Mouse (Mus musculus) cerebellum, adult (tissue): ENCODE results near the gene Cnnm1.

ENCODE experiments used
- ATAC-seq: cut with Nextera tagmentation; 2 replicates; pipeline ENCODE4 v1.9.2; 2017; ENCODE audit warnings: mild to moderate bottlenecking, moderate library complexity, mixed read lengths; ENCODE audit not compliant: insufficient number of reproducible peaks, low FRiP score, low TSS enrichment

Cnnm1 gene

DNA sequence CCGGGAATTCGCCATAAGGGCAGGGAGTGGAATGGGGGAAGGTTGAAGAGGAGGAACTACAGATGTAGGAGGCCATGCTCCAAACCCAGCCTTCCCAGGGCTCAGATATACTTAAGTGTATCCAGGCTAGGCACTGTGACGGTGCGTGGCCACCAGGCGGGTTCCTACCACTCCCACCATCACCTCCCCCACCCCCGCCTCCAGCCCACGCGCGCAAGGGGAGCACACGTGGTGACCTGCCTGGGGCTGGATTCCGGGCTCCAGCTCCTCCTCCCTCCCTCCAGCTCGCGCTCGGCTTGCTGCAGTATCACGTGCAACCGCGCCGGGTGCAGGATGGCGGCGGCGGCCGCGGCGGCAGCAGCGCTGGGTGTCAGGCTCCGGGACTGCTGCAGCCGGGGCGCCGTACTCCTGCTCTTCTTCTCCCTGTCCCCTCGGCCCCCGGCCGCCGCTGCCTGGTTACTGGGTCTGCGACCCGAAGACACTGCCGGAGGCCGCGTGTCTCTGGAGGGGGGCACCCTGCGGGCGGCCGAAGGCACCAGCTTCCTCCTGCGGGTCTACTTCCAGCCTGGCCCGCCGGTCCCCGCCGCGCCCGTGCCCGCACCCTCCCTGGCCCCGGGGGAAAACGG, at the start of gene Cnnm1:
Cnnm1 (plus strand) TSS at position 325 of the 626 bp plus-strand sequence.
- ATAC-seq, result peak; percentile 80

DNA sequence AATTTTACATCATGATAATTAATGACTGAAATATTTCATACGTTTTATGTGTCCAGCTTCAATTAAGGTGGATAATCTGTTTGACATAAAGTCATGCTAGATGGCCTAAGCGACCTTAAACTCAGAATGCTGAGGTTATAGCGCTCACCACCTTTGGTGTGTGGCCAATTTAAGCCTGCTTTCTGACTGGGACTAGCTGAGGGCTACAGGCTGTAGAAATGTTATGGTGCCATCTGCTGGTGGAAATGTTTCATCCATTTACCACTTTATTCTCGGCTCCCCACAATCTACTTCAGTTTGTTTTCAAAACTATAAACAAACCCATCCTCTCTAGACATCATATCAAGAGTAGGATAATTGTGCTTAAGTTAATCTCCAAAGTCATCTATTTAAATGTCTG, 43.9 kb upstream of the Cnnm1 start:
- no peak for ATAC-seq

DNA sequence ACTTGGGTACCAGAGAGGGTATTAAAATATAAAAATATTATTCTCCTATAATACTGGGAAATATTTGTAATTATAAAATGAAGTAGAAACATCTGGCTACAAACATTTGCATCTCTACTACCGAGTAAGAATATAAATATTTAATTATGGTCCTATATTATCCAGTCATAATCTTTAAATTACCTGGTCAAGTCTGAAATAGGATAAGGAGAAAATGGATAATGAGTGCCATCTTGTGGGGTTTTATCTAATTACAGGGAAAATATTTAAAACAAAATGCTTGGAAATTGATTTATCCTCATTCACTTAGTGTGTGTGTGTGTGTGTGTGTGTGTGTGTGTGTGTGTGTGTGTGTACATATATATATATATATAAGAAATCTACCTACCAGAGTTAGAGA, 33.1 kb upstream of the Cnnm1 start:
- no peak for ATAC-seq

DNA sequence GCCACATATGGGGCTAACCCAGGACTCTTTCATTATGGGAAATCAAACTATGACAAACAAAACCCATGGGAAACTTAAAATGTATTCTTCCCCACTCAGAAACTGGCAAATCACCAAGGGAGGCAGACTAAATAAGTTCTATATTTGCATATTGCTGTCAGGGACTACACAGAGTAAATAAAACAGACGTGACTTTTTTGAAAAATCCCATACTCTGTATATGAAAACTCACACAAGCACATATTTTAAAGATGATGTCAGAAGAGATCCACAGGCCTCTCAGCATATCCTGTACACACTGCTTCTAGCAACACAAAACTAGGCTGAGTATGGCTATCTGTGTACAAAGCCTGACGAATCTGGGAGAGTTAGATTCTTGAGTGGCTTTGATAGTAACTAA, 24.7 kb upstream of the Cnnm1 start:
- ATAC-seq, result no peak

DNA sequence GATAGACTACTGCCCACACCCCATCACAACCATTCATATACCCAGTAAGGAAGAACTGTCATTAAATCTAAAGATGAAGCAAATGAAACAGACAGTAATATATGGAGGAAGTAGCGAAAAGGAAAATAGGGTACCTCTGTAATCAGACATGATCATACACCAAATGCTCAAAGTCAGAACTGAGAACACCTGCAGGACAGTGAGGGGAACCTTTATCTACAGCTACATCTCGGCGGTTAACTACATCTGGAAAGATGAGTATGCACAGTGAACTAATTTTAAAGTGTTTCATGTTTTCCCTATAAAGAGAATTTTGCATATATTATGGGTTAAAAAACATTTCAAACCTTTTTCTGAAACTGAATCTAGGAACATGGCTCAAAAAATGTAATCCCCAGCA, 19.7 kb upstream of the Cnnm1 start:
- no peak for ATAC-seq

DNA sequence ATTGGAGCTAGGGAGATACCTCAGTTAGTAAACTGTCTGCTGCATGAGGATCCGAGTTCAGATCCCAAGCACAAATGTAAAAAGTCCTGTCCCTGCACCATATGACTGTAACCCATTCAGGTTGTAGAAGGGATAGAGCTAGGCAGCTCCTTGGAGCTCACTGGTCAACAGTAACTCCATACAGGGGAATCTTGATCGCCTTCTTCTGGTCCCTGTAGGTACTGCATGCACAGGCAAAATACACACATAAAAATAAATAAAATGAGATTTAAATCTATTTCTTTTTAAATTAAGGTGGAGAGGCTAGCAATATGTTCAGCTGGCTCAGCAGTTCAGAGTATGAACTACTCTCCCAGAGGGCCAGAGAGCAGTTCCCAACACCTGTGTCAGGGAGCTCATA, 16.2 kb upstream of the Cnnm1 start:
- no peak for ATAC-seq

DNA sequence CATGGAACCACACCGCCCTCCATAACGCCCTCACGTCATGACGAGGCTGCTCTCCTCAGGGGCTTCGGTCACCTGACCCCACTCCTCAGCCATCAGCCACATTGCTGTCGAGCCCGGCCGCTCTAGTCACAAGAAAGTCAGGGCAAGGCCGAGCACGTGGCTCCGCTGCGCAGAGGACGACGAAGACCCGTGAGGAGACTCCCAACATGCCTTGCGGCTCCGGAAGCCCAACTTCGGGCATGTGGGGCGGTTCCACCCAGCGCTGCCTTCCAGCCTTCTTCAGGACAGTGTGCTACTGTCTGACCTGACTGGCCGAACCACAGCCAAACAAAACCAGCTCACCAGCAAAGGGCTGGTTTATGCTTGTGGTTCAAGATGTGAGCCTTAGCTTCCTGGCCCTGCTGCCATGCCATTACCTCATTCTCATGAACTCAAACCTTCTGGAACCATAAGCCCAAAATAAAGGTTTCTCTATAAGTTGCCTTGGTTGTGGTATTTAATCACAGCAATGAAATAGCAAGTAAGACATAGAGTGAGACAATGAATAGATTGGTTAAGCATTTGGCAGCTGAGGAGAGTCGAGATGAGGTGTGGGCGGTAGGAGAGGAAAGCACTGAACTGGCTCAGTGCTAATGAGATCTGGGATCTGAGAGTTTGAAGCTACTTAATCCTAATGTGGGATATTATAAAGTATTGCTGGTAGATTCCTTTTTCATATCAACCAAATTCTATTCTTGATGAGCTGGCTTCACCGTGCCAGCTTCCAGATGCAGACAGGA, 12.6 kb upstream of the Cnnm1 start:
- ATAC-seq, result no peak

DNA sequence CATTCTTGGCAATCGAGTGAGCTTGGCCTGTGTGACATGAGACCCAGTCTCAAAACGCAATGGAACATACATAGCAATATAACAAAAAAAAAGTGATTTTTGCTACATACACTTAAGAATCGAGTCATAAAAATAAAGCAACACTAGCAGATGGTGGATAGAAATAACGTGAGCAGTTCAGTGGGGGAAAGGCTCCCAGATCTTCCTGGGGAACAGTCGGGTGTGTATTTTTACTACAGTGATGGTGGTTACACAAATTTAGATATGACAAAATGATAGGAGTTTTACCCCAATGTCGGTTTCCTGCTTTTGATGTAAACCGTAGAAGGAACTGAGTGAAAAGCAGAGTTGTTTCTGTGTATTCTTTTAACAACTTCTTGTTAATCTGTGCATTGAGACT, 990 bp upstream of the Cnnm1 start:
- ATAC-seq, result no peak

DNA sequence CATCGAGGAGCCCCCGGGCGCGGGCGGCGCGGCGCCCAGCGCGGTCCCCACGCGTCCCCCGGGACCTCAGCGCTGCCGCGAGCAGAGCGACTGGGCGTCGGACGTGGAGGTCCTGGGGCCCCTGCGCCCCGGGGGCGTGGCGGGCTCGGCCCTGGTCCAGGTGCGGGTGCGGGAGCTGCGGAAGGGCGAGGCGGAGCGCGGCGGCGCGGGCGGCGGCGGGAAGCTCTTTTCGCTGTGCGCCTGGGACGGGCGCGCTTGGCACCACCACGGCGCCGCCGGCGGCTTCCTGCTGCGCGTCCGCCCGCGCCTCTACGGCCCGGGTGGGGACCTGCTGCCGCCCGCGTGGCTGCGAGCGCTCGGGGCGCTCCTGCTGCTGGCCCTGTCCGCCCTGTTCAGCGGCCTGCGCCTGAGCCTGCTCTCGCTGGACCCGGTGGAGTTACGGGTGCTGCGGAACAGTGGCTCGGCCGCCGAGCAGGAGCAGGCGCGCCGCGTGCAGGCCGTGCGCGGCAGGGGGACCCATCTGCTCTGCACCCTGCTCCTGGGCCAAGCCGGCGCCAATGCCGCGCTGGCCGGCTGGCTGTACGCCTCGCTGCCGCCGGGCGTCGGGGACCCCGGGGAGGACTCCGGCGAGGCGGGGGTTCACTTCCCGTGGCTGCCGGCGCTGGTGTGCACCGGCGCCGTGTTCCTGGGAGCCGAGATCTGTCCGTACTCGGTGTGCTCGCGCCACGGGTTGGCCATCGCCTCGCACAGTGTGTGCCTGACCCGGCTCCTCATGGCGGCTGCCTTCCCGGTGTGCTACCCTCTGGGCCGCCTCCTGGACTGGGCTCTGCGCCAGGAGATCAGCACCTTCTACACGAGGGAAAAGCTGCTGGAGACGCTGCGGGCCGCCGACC, 778 bp downstream of the Cnnm1 start:
- peak; percentile 56; the same call in 1 of the 2 replicates for ATAC-seq

DNA sequence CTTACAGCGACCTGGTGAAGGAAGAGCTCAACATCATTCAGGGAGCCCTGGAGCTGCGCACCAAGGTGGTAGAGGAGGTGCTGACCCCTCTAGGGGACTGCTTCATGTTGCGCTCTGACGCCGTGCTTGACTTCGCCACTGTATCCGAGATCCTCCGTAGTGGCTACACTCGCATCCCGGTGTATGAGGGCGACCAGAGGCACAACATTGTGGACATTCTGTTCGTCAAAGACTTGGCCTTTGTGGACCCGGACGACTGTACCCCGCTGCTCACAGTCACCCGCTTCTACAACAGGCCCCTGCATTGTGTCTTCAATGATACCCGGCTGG, 1.4 kb downstream of the Cnnm1 start:
- ATAC-seq, result no peak

DNA sequence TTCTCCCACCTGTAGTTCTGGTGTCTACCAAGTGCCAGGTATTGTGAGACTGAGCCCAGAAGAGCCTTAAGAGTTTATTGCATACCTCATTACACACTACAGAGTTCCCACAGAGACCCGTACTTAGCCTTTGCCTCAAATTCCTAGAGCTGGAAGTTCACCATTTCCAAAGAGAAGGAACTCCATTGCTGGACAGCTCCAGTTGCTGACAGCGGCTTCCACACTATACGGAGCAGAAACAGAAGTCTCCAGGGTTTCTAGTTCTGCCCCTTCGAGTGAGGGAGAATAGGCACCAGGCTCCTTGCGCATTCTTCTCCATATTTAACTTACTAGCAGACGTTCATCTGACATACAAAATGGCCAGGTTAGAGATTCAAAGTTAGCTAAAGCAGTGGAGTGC, 2.0 kb downstream of the Cnnm1 start:
- no peak for ATAC-seq

DNA sequence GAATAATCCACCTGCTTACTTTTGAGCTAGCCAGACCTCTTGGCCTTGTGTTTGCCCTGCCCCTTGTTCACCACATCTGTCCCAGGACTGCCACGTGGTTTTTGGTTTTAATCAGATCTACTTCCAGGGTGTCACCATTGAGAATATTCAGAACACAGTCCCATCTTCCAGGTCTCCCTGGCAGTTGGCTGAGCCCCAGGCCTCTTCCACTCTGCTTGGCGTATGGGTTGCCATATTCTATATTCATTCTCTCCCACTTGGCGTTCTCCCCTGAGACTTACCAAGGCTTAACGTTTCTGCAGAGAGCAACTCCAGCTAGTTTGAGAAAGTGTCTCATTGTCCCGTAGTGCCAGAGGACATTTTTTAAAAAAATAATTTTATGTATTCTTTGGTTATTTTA, 2.7 kb downstream of the Cnnm1 start:
- no peak for ATAC-seq

DNA sequence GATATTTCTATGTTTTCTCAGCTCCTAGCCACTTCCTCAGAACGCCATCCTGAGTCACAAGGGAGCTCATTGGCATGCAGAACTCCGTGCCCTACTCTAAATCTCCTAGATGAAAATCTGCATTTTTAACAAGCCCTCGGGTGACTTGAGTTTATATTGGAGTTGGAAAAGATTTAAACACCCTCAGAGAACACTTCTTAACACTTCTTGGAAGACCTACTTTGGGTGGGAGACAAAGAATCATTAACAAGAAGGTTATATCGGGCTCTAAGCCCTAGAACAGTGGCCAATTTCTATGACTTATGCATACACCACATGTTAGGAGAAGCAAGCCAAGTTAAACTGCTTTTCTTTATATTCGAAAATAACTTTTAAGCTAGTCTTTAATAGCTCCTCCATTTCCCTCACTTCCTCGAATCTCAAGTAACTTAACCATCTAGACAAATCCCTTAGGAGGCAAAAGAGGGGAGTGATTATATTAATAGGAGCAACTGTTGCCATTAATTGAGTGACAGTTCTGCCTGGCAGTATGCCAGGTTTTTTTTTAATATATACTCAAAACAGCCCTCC, 4.5 kb downstream of the Cnnm1 start:
- no peak for ATAC-seq

DNA sequence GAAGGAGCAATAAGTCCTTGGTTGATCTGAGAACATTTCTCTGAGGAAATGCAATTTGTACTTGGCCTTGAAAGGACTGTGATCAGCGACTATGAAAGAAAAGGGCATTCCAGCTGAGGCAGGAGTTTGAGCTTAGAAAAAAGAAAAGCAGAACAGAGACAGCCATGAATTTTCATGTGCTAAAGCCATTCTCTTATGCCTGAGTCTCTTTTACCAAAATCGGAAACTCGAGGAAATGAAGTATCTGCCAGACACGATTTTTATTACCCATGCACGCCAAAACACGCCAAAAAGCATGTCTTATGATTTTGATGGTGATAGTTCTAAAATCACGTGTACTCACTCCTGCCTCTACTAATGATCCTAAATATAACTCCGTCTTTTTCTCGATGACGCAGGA, 11.3 kb downstream of the Cnnm1 start:
- ATAC-seq, result no peak

DNA sequence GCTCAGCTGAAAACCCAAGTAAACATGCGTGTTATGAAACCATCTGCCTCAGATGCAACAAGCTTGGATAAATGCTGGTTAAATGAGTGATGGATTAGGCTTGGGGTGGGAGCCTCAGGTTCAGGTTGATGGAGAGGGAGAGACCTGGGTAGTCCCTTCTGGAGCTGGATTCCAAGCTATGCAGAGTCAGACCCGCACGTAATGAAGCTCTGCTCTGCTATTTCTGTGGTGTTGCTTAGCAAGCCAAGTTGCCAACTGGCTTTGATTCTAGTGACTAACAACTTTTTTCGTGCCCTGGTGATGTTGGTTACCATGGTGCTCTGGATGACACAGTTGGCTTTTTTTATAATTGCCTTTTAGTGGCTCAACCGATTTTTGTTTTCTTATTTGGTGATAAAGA, 11.9 kb downstream of the Cnnm1 start:
- peak; percentile 45; the same call in 1 of the 2 replicates for ATAC-seq

DNA sequence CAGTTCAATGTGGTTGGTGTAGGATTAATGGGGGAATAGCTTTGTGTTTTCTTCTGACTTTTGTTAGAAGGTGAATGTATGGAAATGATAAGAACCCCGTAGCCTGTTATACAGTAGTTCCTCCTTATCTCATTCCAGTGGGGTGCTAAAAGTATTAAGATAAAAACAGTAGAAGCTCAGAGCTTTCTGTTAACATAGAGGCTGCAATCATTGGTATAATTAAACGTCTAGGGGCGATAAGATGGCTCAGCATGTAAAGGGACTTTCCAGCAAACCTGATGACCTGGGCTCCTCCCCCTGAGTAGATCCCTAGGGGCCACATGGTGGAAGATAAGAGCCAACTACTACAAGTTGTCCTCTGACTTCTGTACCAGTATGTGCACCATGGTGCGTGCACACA, 12.8 kb downstream of the Cnnm1 start:
- ATAC-seq, result no peak

DNA sequence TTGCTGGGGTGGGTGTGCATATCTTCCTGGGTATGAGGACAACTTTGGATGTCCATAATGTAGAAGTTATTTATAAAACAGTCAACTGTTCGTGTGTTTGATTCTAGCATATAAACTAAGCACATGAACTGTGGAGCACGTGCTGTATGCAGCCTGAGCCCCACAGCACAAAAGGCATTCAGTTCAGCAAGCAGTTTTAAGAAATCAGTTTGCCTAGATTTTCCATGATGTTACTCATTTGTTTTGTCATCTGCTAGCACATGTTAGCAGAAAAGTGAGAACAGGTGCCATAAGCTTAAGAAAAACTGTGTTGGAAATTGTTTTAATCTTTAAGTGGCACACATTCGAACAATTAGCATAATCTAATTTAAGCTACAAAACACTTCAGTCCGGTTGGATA, 19.7 kb downstream of the Cnnm1 start:
- ATAC-seq, result no peak

DNA sequence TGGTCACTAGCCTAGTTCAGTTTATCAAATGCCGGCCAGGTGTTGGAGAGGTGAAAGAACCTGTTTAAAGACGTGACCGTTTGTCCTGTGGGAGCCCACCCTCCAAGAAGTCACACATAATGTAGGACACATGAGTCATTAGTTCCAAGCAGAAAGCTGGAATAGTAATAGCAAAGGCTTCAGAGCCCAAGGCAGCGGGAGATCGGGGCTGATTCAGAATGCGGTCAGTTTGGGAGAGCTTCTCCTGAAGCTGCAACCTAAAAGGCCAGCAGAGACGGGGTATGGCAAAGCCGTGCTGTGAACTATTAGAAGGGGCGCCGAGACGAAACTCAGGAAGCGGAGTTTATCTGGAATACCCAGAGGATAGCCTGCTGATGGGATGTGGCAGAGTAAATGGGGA, 20.2 kb downstream of the Cnnm1 start:
- no peak for ATAC-seq

DNA sequence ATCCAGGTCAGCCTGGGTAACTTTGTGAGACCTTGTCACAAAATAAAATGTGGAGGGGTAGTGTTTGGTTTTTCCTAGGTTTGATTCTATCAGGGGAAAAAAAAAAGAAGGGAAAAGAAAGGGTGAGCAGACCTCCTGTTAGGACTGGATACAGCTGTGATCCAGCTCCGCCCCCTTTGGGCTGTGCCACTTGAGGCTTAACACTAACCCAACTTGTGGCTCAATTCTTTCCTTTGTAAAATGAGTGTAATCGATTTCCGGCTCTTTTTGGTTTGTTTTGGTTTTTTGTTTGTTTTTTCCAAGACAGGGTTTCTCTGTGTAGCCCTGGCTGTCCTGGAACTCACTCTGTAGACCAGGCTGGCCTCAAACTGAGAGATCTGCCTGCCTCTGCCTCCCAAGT, 21.9 kb downstream of the Cnnm1 start:
- ATAC-seq, result no peak

DNA sequence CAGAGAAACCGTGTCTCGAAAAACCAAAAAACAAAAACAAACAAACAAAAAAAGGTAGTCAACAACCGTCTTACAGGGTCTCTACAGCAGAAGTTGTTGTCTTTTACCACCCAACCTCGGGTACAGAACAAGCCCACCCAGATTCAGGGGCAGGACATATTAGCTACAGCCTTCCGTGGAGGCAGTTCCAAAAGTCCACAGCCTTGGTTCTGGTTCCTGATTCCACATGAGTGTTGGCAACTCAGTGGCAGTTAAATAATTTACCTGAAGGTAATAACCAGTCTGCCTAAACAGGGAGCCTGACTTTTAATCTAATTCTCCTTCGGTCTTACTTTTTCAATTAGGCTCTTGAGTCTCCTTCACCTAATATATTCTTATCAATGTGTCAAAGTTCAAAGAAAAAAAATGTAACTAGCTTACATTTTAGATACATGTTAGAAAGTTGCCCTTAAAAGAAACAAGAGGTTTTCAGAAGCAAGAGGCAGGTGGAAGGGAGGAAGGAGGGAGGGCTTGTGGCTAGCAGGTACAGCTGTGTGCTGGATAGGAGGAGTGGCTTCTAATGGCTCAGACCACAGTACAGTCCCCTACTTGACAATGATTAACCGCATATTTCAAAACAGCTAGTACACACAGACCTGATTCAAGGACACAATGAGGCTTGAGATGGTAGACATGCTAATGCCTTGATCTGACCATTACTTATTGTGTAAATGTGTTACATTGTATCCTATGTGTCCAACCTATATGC, 23.5 kb downstream of the Cnnm1 start:
- ATAC-seq, result no peak
